Mouse (Mus musculus): ENCODE measurements around the gene Scarb1. TPM values are rescaled to one million over a fixed set of nuclear protein-coding genes. Genes with fewer than 3 reads are reported as not detected.

Gene Scarb1
- total and polyA plus RNA-seq, 2 experiments from 2014 or later = 57.7 to 74.0 TPM

- Histone ChIP-seq H3K27me3 (ENCODE audit: insufficient read depth, low read length) (no peaks in the 10 kb centered on the region), H3K4me3 (ENCODE audit: low read depth, low read length) (no peak overlapping the region), H3K4me1 (ENCODE audit: insufficient read depth, low read length) (0 out of 2 replicates have a peak, but pooled peaks cover 5% of the 10 kb centered on the region), H3K36me3 (ENCODE audit: insufficient read depth, low read length) (no peaks in the 10 kb centered on the region), H3K4me2 (ENCODE audit: low read depth, low read length, poor library complexity, severe bottlenecking) (no peak overlapping the region), H3K9me3 (ENCODE audit: low read length) (no peaks in the 10 kb centered on the region), H3K9ac (replicated peaks; ENCODE audit: low read length, poor library complexity, severe bottlenecking) (no peak overlapping the region), H3K27ac (ENCODE audit: low read depth, low read length) (no peak overlapping the region)
- TF ChIP-seq CTCF (IDR thresholded peaks at IDR 0.05) = peak; percentile 98
- peak; percentile 92 for DNase-seq (ENCODE audit: low spot score)
- 11% methylated on average over 15 of the region's 15 CpGs for WGBS
- ATAC-seq (ENCODE audit: low FRiP score) = no peak
Observed at GRCm38 (mm10) chr5:125271531-125272203, 69.2 kb downstream of the Scarb1 start.

- WGBS = 17% methylated on average over 12 of the region's 12 CpGs
- no peak for ATAC-seq (ENCODE audit: low FRiP score)
Observed at GRCm38 (mm10) chr5:125270587-125271130, 70.2 kb downstream of the Scarb1 start.

GRCm38 (mm10) chr5:125269836-125270235 is 71.1 kb downstream of the Scarb1 start:
- Histone ChIP-seq H3K27me3 (ENCODE audit: insufficient read depth, low read length) (no peaks in the 10 kb centered on the region), H3K4me1 (ENCODE audit: insufficient read depth, low read length) (peaks cover 7% of the 10 kb centered on the region; the same call in 1 of the 2 replicates), H3K27ac (ENCODE audit: low read depth, low read length) (no peak overlapping the region), H3K9me3 (ENCODE audit: low read length) (no peaks in the 10 kb centered on the region), H3K9ac (replicated peaks; ENCODE audit: low read length, poor library complexity, severe bottlenecking) (no peak overlapping the region), H3K36me3 (ENCODE audit: insufficient read depth, low read length) (no peaks in the 10 kb centered on the region), H3K4me3 (ENCODE audit: low read depth, low read length) (no peak overlapping the region), H3K4me2 (ENCODE audit: low read depth, low read length, poor library complexity, severe bottlenecking) (no peak overlapping the region)
- DNase-seq (ENCODE audit: low spot score) (no peak), ATAC-seq (ENCODE audit: low FRiP score) (no peak)
- TF ChIP-seq CTCF (IDR thresholded peaks at IDR 0.05) = peak; percentile 53
- 93% methylated on average over 7 of the region's 7 CpGs for WGBS

More at GRCm38 (mm10) chr5:125270587-125271130, 70.2 kb downstream of the Scarb1 start:
- Histone ChIP-seq H3K36me3 (ENCODE audit: insufficient read depth, low read length) (no peaks in the 10 kb centered on the region), H3K4me2 (ENCODE audit: low read depth, low read length, poor library complexity, severe bottlenecking) (no peak overlapping the region), H3K4me3 (ENCODE audit: low read depth, low read length) (no peak overlapping the region), H3K9me3 (ENCODE audit: low read length) (no peaks in the 10 kb centered on the region), H3K27ac (ENCODE audit: low read depth, low read length) (no peak overlapping the region), H3K27me3 (ENCODE audit: insufficient read depth, low read length) (no peaks in the 10 kb centered on the region), H3K9ac (replicated peaks; ENCODE audit: low read length, poor library complexity, severe bottlenecking) (no peak overlapping the region), H3K4me1 (ENCODE audit: insufficient read depth, low read length) (0 out of 2 replicates have a peak, but pooled peaks cover 5% of the 10 kb centered on the region)
- peak; percentile 92 for DNase-seq (ENCODE audit: low spot score)
- peak; percentile 97 for TF ChIP-seq CTCF (IDR thresholded peaks at IDR 0.05)

GRCm38 (mm10) chr5:125269399-125269798 is 71.5 kb downstream of the Scarb1 start:
- Histone ChIP-seq H3K4me3 (ENCODE audit: low read depth, low read length) (no peak overlapping the region), H3K4me1 (ENCODE audit: insufficient read depth, low read length) (peaks cover 8% of the 10 kb centered on the region; the same call in 1 of the 2 replicates), H3K27me3 (ENCODE audit: insufficient read depth, low read length) (no peaks in the 10 kb centered on the region), H3K9ac (replicated peaks; ENCODE audit: low read length, poor library complexity, severe bottlenecking) (no peak overlapping the region), H3K4me2 (ENCODE audit: low read depth, low read length, poor library complexity, severe bottlenecking) (no peak overlapping the region), H3K36me3 (ENCODE audit: insufficient read depth, low read length) (no peaks in the 10 kb centered on the region), H3K9me3 (ENCODE audit: low read length) (no peaks in the 10 kb centered on the region), H3K27ac (ENCODE audit: low read depth, low read length) (no peak overlapping the region)
- ATAC-seq (ENCODE audit: low FRiP score) = no peak
- DNase-seq (ENCODE audit: low spot score) = no peak
- 90% methylated on average over 8 of the region's 8 CpGs for WGBS
- TF ChIP-seq CTCF (IDR thresholded peaks at IDR 0.05) = no peak

- Histone ChIP-seq H3K9me3 (ENCODE audit: low read length) (no peaks in the 10 kb centered on the region), H3K27ac (ENCODE audit: low read depth, low read length) (0 out of 2 replicates have a peak overlapping the region, but pooled peaks have one; percentile 48), H3K4me2 (ENCODE audit: low read depth, low read length, poor library complexity, severe bottlenecking) (peak overlapping the region; percentile 43; the same call in 1 of the 2 replicates), H3K36me3 (ENCODE audit: insufficient read depth, low read length) (no peaks in the 10 kb centered on the region), H3K9ac (replicated peaks; ENCODE audit: low read length, poor library complexity, severe bottlenecking) (0 out of 2 replicates have a peak overlapping the region, but pooled peaks have one; percentile 10), H3K4me1 (ENCODE audit: insufficient read depth, low read length) (peaks cover 8% of the 10 kb centered on the region; the same call in 1 of the 2 replicates), H3K27me3 (ENCODE audit: insufficient read depth, low read length) (no peaks in the 10 kb centered on the region), H3K4me3 (ENCODE audit: low read depth, low read length) (no peak overlapping the region)
- DNase-seq (ENCODE audit: low spot score) = peak; percentile 84
- peak; percentile 47; the same call in 1 of the 2 replicates for ATAC-seq (ENCODE audit: low FRiP score)
- WGBS = 17% methylated on average over 10 of the region's 10 CpGs
- TF ChIP-seq CTCF (IDR thresholded peaks at IDR 0.05) = peak; percentile 99
Observed at GRCm38 (mm10) chr5:125268033-125268765, 72.7 kb downstream of the Scarb1 start.

Measured in midbrain, postnatal 0 days (tissue).